Mouse (Mus musculus) midbrain, embryonic 10.5 days (tissue): ENCODE results near the gene Mrps21. TPM values are rescaled to one million over a fixed set of nuclear protein-coding genes. Genes with fewer than 3 reads are reported as not detected.
"Not testable (repeated sequence)": the region's sequence is repeated elsewhere in the genome, so short reads cannot be mapped to it uniquely, and the experiment has no call there.

ENCODE experiments used
- DNase-seq: peaks from one replicate; pipeline ENCODE4 v3.0.0-alpha.2; 2017; ENCODE audit warnings: low spot score
- H3K27ac ChIP-seq: fragments of 300-500 bp; sonication (generic); replicated peaks from 2 replicates; pipeline ENCODE4 v1.5.1; 2016; ENCODE audit warnings: mild to moderate bottlenecking
- H3K27me3 ChIP-seq: fragments of 300-500 bp; sonication (generic); 2 replicates; pipeline ENCODE4 v1.6.1; 2016; ENCODE audit warnings: low read depth, mild to moderate bottlenecking; ENCODE audit not compliant: poor library complexity, severe bottlenecking
- H3K36me3 ChIP-seq: fragments of 300-500 bp; sonication (generic); 2 replicates; pipeline ENCODE4 v1.6.1; 2016; ENCODE audit warnings: mild to moderate bottlenecking, moderate library complexity
- H3K4me1 ChIP-seq: fragments of 300-500 bp; sonication (generic); 2 replicates; pipeline ENCODE4 v1.6.1; 2016
- H3K4me3 ChIP-seq: fragments of 300-500 bp; sonication (generic); 2 replicates; pipeline ENCODE4 v1.5.1; 2016; ENCODE audit warnings: mild to moderate bottlenecking, moderate library complexity
- H3K9me3 ChIP-seq: fragments of 300-500 bp; sonication (generic); replicated peaks from 2 replicates; pipeline ENCODE4 v1.6.1; 2016; ENCODE audit warnings: mild to moderate bottlenecking
- WGBS: fragments of 180-500 bp; shearing (Covaris S2); methylation state at CpG from one replicate; pipeline ENCODE4 v1.1.7; 2016; 5-methylcytosine and 5-hydroxymethylcytosine counted together
- polyA plus RNA-seq: library from polyadenylated mRNA; unstranded; fragments of >200 nt; fragmentation: Nextera tagmentation; extraction: Ambion mirVana; gene quantifications from 2 replicates; pipeline ENCODE4 v1.2.1, GENCODE M21; 2016

The Mrps21 gene
- polyA plus RNA-seq = 354 and 390 TPM in 2 replicates

- peaks cover 43% of the 10 kb centered on the region for H3K36me3 ChIP-seq
- no peaks in the 10 kb centered on the region for H3K9me3 ChIP-seq
- H3K4me1 ChIP-seq = peaks cover 19% of the 10 kb centered on the region
- peak within 1 kb of the TSS; percentile 81 for H3K4me3 ChIP-seq
- no peaks in the 10 kb centered on the region for H3K27me3 ChIP-seq
- DNase-seq = peak; percentile 88
- peak within 1 kb of the TSS; percentile 87 for H3K27ac ChIP-seq
- under 1% methylated on average over 33 of the region's 33 CpGs for WGBS
Measured at GRCm38 (mm10) chr3:95871392-95871867, at the start of gene Mrps21. Gene Mrps21, minus strand, starts transcription at chr3:95871519.

- 74% methylated on average over 2 of the region's 2 CpGs for WGBS
- not testable (repeated sequence) for H3K27me3 ChIP-seq, H3K27ac ChIP-seq, H3K4me3 ChIP-seq, H3K36me3 ChIP-seq, DNase-seq, H3K4me1 ChIP-seq, H3K9me3 ChIP-seq
Measured at GRCm38 (mm10) chr3:95920532-95920931, 49.2 kb upstream of the Mrps21 start.

- WGBS = 80% methylated on average over 7 of the region's 7 CpGs
- Histone ChIP-seq H3K27me3 (no peaks in the 10 kb centered on the region), H3K4me1 (peaks cover 6% of the 10 kb centered on the region; the same call in 1 of the 2 replicates), H3K9me3 (no peaks in the 10 kb centered on the region), H3K27ac (no peak overlapping the region), H3K36me3 (no peaks in the 10 kb centered on the region), H3K4me3 (no peak overlapping the region)
- DNase-seq = no peak
Measured at GRCm38 (mm10) chr3:95916760-95917159, 45.4 kb upstream of the Mrps21 start.

- no peak for DNase-seq
- no peak overlapping the region for H3K27ac ChIP-seq
- H3K4me3 ChIP-seq = no peak overlapping the region
- H3K27me3 ChIP-seq = no peaks in the 10 kb centered on the region
- no peaks in the 10 kb centered on the region for H3K4me1 ChIP-seq
- 92% methylated on average over 4 of the region's 4 CpGs for WGBS
- H3K36me3 ChIP-seq = no peaks in the 10 kb centered on the region
- no peaks in the 10 kb centered on the region for H3K9me3 ChIP-seq
Measured at GRCm38 (mm10) chr3:95914706-95915105, 43.4 kb upstream of the Mrps21 start.

- Histone ChIP-seq H3K4me3 (no peak overlapping the region), H3K27me3 (peaks cover 10% of the 10 kb centered on the region), H3K27ac (no peak overlapping the region), H3K4me1 (peaks cover 46% of the 10 kb centered on the region), H3K36me3 (no peaks in the 10 kb centered on the region), H3K9me3 (no peaks in the 10 kb centered on the region)
- DNase-seq = no peak
- 54% methylated on average over 4 of the region's 4 CpGs for WGBS
Measured at GRCm38 (mm10) chr3:95907613-95908012, 36.3 kb upstream of the Mrps21 start.

GRCm38 (mm10) chr3:95906860-95907259, 35.5 kb upstream of the Mrps21 start:
- H3K27me3 ChIP-seq = peaks cover 10% of the 10 kb centered on the region
- H3K27ac ChIP-seq = 0 out of 2 replicates have a peak overlapping the region, but pooled peaks have one; percentile 93
- under 1% methylated on average over 12 of the region's 12 CpGs for WGBS
- H3K4me3 ChIP-seq = peak overlapping the region; percentile 59
- H3K4me1 ChIP-seq = peaks cover 53% of the 10 kb centered on the region
- H3K9me3 ChIP-seq = no peaks in the 10 kb centered on the region
- peaks cover 1% of the 10 kb centered on the region for H3K36me3 ChIP-seq
- peak; percentile 64 for DNase-seq

GRCm38 (mm10) chr3:95905940-95906492, 34.7 kb upstream of the Mrps21 start:
- DNase-seq = peak; percentile 71
- peaks cover 59% of the 10 kb centered on the region for H3K4me1 ChIP-seq
- H3K27ac ChIP-seq = peak overlapping the region; percentile 93
- H3K4me3 ChIP-seq = peak overlapping the region; percentile 59
- no peaks in the 10 kb centered on the region for H3K9me3 ChIP-seq
- H3K36me3 ChIP-seq = peaks cover 10% of the 10 kb centered on the region
- 2% methylated on average over 12 of the region's 12 CpGs for WGBS
- peaks cover 10% of the 10 kb centered on the region for H3K27me3 ChIP-seq

GRCm38 (mm10) chr3:95905146-95905939, 34.0 kb upstream of the Mrps21 start:
- Histone ChIP-seq H3K36me3 (peaks cover 16% of the 10 kb centered on the region), H3K4me1 (peaks cover 59% of the 10 kb centered on the region), H3K27me3 (peaks cover 10% of the 10 kb centered on the region), H3K4me3 (peak overlapping the region; percentile 59), H3K27ac (peak overlapping the region; percentile 93), H3K9me3 (no peaks in the 10 kb centered on the region)
- DNase-seq = peak; percentile 83
- 0% methylated on average over 18 of the region's 18 CpGs for WGBS

GRCm38 (mm10) chr3:95904568-95904967, 33.2 kb upstream of the Mrps21 start, which contains the start of gene Car14:
Gene Car14, minus strand, starts transcription at chr3:95904691.
- peak; percentile 70 for DNase-seq
- Histone ChIP-seq H3K4me1 (peaks cover 61% of the 10 kb centered on the region), H3K27me3 (peaks cover 10% of the 10 kb centered on the region), H3K4me3 (peak within 1 kb of the TSS; percentile 59), H3K27ac (peak within 1 kb of the TSS; percentile 93), H3K36me3 (peaks cover 24% of the 10 kb centered on the region), H3K9me3 (no peaks in the 10 kb centered on the region)
- WGBS = 0% methylated on average over 15 of the region's 15 CpGs

GRCm38 (mm10) chr3:95903753-95904502, 32.6 kb upstream of the Mrps21 start:
- H3K36me3 ChIP-seq = peaks cover 30% of the 10 kb centered on the region
- WGBS = 0% methylated on average over 15 of the region's 15 CpGs
- no peaks in the 10 kb centered on the region for H3K9me3 ChIP-seq
- peak; percentile 63 for DNase-seq
- peaks cover 10% of the 10 kb centered on the region for H3K27me3 ChIP-seq
- peak overlapping the region; percentile 93 for H3K27ac ChIP-seq
- H3K4me1 ChIP-seq = peaks cover 64% of the 10 kb centered on the region
- H3K4me3 ChIP-seq = peak overlapping the region; percentile 59

- Histone ChIP-seq H3K9me3 (no peaks in the 10 kb centered on the region), H3K4me3 (peak overlapping the region; percentile 59), H3K36me3 (peaks cover 43% of the 10 kb centered on the region), H3K27me3 (peaks cover 6% of the 10 kb centered on the region), H3K4me1 (peaks cover 64% of the 10 kb centered on the region), H3K27ac (peak overlapping the region; percentile 93)
- 44% methylated on average over 6 of the region's 6 CpGs for WGBS
- no peak for DNase-seq
Measured at GRCm38 (mm10) chr3:95902643-95903042, 31.3 kb upstream of the Mrps21 start.

- peaks cover 3% of the 10 kb centered on the region; the same call in 1 of the 2 replicates for H3K27me3 ChIP-seq
- H3K27ac ChIP-seq = peak overlapping the region; percentile 93
- no peak for DNase-seq
- peaks cover 64% of the 10 kb centered on the region for H3K4me1 ChIP-seq
- H3K4me3 ChIP-seq = peak overlapping the region; percentile 59
- H3K36me3 ChIP-seq = peaks cover 47% of the 10 kb centered on the region
- no peaks in the 10 kb centered on the region for H3K9me3 ChIP-seq
Measured at GRCm38 (mm10) chr3:95902373-95902625, 31.0 kb upstream of the Mrps21 start.
